Mouse (Mus musculus) E14TG2a.4 (cell line): ENCODE results near the gene Csnk2b.

Source experiments
- CTCF ChIP-seq: conservative IDR thresholded peaks from 2 replicates; pipeline ENCODE4 v1.5.1; 2014; ENCODE audit warnings: low read length
- NANOG ChIP-seq: IDR thresholded peaks from 2 replicates; pipeline ENCODE4 v1.6.1; 2014; ENCODE audit warnings: borderline replicate concordance, low read length, mixed read lengths
- POU5F1 ChIP-seq: IDR thresholded peaks from 2 replicates; pipeline ENCODE4 v1.6.1; 2014; ENCODE audit warnings: low read length, borderline replicate concordance

- TF ChIP-seq CTCF (no peak), POU5F1 (no peak), NANOG (no peak)
Observed at GRCm38 (mm10) chr17:35131038-35131437, 9.2 kb upstream of the Csnk2b start.
